Comparison of ENCODE assay signal across 25 mouse cellular contexts in genomic region chr3:138837651-138838050, GRCm38 (mm10).
"Had no signal": no experiment of that assay in that cellular context is flagged by ENCODE, and none has a peak within 500 bp of the region (broad histone marks: within the 10 kb centered on the region; RNA-seq: fewer than 3 reads in every experiment).

No protein-coding gene starts in this region.

- ATAC-seq: hindbrain, postnatal 0 days; intestine, embryonic 16.5 days; liver, embryonic 12.5 days had no signal

- H3K9me3 ChIP-seq: heart, embryonic 13.5 days; heart, embryonic 15.5 days; hindbrain, embryonic 15.5 days; kidney, embryonic 15.5 days; limb, embryonic 13.5 days; limb, embryonic 15.5 days; liver, embryonic 12.5 days had no signal

- H3K27ac ChIP-seq: heart, adult 2 months; heart, embryonic 13.5 days; heart, embryonic 15.5 days; hindbrain, embryonic 15.5 days; hindbrain, postnatal 0 days; kidney, embryonic 15.5 days; kidney, postnatal 0 days; left cerebral cortex, adult 2 months; limb, embryonic 13.5 days; limb, embryonic 15.5 days; liver, embryonic 12.5 days; liver, embryonic 14.5 days had no signal

- DNase-seq: gastrocnemius, postnatal 14 days; gastrocnemius, postnatal 36 days; heart, adult 2 months; heart, postnatal 14 days; heart, postnatal 36 days; kidney, adult 11 months; kidney, adult 2 months; kidney, adult 9 months; kidney, postnatal 14 days; kidney, postnatal 36 days; layer of hippocampus, adult 9-11 months; left cerebral cortex, postnatal 4 days had no signal

- H3K9ac ChIP-seq: heart, embryonic 13.5 days; heart, embryonic 15.5 days; hindbrain, embryonic 15.5 days; kidney, embryonic 15.5 days; limb, embryonic 13.5 days; limb, embryonic 15.5 days; liver, embryonic 12.5 days; liver, embryonic 14.5 days had no signal

- H3K4me3 ChIP-seq: heart, adult 2 months; heart, embryonic 13.5 days; heart, embryonic 15.5 days; hindbrain, embryonic 15.5 days; kidney, embryonic 15.5 days; left cerebral cortex, adult 2 months; limb, embryonic 13.5 days; limb, embryonic 15.5 days; liver, embryonic 12.5 days had no signal

- H3K4me1 ChIP-seq: heart, embryonic 15.5 days; liver, embryonic 12.5 days had no signal

- H3K36me3 ChIP-seq: heart, embryonic 13.5 days; heart, embryonic 15.5 days; hindbrain, embryonic 15.5 days; kidney, embryonic 15.5 days; limb, embryonic 13.5 days; limb, embryonic 15.5 days; liver, embryonic 12.5 days had no signal

- H3K27me3 ChIP-seq: heart, embryonic 13.5 days; heart, embryonic 15.5 days; hindbrain, embryonic 15.5 days; kidney, embryonic 15.5 days; limb, embryonic 13.5 days; limb, embryonic 15.5 days; liver, embryonic 12.5 days had no signal

- H3K4me2 ChIP-seq: heart, embryonic 11.5 days; heart, embryonic 13.5 days; heart, embryonic 15.5 days; hindbrain, embryonic 15.5 days; kidney, embryonic 15.5 days; limb, embryonic 13.5 days; limb, embryonic 15.5 days; liver, embryonic 12.5 days had no signal
